Mouse (Mus musculus): ENCODE data around the gene Kif14. TPM values are rescaled to one million over a fixed set of nuclear protein-coding genes. Genes with fewer than 3 reads are reported as not detected.
"Not testable (repeated sequence)": the region's sequence is repeated elsewhere in the genome, so short reads cannot be mapped to it uniquely, and the experiment has no call there.

Gene Kif14
- total RNA-seq, 2 experiments from 2014 or later: 0.12 to 0.20 TPM

DNA sequence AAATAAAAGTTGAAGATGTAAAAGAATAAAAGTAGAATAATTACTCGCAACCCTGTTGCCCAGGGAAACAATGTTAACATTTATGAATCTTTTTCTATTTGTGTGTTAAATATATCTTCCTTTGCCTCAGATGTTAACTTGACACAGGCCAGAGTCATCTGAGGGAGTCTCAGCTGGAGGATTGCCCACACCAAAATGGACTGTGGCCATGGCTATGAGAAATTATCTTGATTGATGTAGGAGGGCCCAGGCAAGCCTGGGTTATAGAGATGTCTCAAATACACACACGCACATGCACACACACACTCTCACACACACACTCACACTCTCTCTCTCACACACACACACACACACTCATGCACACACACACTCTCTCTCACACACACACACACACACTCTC is 80.9 kb downstream of the Kif14 start:
- DNase-seq (ENCODE audit: low spot score in 2 of 2): no peak
- no peak for TF ChIP-seq CTCF (conservative IDR thresholded peaks at IDR 0.05)
- Histone ChIP-seq H3K4me3 (no peak overlapping the region), H3K27ac (no peak overlapping the region)

DNA sequence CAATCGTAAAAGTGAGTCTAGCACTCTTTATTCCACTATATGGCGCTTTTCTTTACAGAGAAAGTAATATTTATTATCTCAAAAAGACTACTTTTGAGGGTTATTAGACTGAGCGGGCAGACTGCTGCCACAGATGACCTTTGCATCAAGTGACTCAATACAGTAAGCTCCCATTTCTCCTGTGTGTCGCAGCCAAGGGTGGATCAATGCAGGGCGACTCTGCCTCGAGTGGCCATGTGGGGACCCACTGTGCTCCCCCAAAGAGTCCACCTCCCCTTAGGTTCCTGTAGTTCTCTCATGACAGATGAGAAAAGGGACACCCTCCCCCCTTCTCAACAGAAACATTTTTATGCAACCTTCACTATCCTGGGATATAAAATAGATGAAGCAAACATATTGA is 84.1 kb downstream of the Kif14 start:
- H3K4me3 ChIP-seq: no peak overlapping the region
- no peak for TF ChIP-seq CTCF (conservative IDR thresholded peaks at IDR 0.05)
- no peak overlapping the region for H3K27ac ChIP-seq
- no peak for DNase-seq (ENCODE audit: low spot score in 2 of 2)

DNA sequence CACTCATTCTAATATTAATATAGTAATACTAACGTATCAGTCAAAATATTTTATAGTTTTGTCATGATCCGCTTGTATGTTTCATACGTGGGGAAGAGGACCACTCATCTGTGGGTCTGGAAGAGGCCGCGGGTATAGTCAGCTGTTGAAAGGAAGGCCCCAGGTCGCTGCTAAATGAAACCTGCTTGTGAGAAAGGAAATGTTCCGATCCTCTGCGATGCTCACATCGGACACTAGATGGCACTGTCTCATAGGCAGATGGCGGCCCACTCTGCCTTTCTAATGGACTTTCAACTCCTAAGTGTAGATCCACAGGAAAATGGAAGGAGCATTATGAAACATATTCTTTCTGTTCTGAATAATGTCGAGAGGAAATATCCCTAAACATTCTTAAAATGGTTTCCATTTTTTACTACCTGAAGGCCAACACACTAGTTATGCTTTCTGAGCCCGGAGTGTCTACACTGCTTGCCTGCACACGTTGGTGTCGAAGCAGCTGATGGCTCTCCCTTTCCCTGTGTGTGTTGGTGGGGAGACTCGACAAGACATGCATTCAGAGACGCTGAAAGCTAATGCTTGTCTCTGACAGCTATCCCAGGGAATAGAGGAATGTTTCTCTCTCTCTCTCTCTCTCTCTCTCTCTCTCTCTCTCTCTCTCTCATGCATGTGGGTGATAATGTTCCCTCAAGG is 84.9 kb downstream of the Kif14 start:
- no peak overlapping the region for H3K4me3 ChIP-seq

DNA sequence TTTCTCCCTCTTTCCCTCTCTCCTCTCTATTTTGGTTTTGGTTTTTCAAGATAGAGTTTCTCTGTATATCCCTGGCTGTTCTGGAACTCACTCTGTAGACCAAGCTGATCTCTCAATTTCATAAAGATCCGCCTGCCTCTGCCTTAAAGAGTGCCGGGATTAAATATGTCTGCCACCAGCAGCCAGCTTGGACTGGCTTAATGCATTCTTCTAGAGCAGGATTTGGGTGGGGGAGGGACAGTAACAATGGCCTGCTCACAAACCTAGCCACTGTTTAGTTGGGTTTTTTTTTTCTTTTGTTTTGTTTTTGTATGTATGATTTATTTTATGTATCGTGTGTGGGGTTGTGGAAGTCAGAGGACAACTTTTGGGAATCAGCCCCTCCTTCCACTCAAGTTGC is 88.5 kb downstream of the Kif14 start:
- no peak for TF ChIP-seq CTCF (conservative IDR thresholded peaks at IDR 0.05)
- DNase-seq (ENCODE audit: low spot score in 2 of 2): no peak
- no peak overlapping the region for H3K4me3 ChIP-seq
- no peak overlapping the region for H3K27ac ChIP-seq

More for the DNA sequence above, 84.9 kb downstream of the Kif14 start:
- H3K27ac ChIP-seq: peak overlapping the region; percentile 83
- TF ChIP-seq CTCF (conservative IDR thresholded peaks at IDR 0.05): peak; percentile 96
- DNase-seq (ENCODE audit: low spot score in 2 of 2): peak; percentile 84 to 88

DNA sequence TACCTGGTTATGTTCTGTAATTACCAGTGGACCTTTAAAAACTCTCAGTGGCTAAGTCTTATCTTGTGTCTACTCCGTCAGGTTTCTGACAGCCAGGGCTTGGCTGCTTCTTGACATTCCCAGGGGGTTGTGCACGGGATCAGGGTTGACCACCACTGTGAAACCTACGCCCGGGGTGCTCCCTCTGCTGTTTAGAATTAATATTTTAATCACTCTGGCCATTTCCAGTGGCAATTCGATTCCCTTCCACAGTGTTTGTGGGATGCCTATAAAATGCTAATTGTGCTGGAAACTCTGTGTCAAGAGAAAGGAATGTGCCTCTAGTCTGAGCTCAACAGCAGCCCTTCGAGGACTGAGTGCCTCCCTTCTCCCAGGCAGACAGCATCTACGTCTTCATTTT is 89.7 kb downstream of the Kif14 start:
- peak; percentile 53 for TF ChIP-seq CTCF (conservative IDR thresholded peaks at IDR 0.05)
- Histone ChIP-seq H3K27ac (peak overlapping the region; percentile 43; the same call in 1 of the 2 replicates), H3K4me3 (0 out of 2 replicates have a peak overlapping the region, but pooled peaks have one; percentile 17)
- DNase-seq (ENCODE audit: low spot score in 2 of 2): no peak

DNA sequence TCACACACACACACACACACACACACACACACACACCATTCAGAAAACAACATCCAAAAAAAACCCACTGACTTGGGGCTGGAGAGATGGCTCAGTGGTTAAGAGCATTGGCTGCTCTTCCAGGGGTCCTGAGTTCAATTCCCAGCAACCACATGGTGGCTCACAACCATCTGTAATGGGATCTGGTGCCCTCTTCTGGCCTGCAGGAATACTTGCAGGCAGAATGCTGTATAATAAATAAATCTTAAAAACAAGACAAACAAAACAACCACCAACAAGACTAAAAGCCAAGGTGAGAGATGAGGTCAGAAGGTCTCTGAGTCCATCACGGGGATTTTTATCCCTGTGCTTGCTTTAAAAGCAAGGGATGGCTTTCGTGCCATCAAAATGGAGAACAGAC is 90.5 kb downstream of the Kif14 start:
- TF ChIP-seq CTCF (conservative IDR thresholded peaks at IDR 0.05): peak; percentile 54
- not testable (repeated sequence) for DNase-seq (ENCODE audit: low spot score in 2 of 2); H3K27ac ChIP-seq; H3K4me3 ChIP-seq

DNA sequence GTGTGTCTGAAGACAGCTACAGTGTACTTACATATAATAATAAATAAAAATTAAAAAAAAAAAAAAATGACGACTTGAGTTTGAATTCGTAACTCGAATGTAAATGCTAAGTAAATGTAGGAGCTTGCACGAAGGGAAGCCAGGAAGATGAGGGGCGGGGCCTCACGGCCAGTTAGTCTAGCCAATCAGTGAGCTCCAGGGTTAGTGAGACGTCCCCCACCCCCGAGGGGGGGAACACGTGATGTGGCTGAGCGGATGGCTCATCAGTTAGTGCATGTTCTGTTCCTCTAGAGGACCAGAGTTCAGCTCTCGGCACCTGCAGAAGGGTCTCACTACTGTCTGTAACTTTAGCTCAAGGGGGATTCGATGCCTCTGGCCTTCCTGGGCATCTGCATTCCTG is 91.3 kb downstream of the Kif14 start:
- DNase-seq (ENCODE audit: low spot score in 2 of 2): no peak
- H3K4me3 ChIP-seq: no peak overlapping the region
- no peak overlapping the region for H3K27ac ChIP-seq
- TF ChIP-seq CTCF (conservative IDR thresholded peaks at IDR 0.05): no peak

DNA sequence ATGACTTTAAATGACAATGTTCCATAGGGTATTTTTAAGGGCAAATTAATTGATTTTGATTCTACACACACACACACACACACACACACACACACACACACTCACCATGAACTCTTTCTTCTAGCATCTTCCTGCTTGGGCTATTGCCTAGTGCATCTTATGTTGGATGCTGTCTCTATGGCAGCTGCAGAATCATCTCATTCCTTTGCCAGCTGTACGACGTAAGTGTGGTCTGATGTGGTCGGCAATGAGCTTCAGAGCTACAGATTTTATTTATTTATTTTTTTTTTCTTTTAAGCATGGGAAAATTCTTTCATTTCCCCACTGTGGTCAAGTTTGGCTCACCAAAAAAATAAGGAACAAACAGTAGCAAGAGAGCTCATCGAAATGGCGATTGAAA is 92.6 kb downstream of the Kif14 start:
- TF ChIP-seq CTCF (conservative IDR thresholded peaks at IDR 0.05): no peak
- Histone ChIP-seq H3K4me3 (no peak overlapping the region), H3K27ac (no peak overlapping the region)
- no peak for DNase-seq (ENCODE audit: low spot score in 2 of 2)

DNA sequence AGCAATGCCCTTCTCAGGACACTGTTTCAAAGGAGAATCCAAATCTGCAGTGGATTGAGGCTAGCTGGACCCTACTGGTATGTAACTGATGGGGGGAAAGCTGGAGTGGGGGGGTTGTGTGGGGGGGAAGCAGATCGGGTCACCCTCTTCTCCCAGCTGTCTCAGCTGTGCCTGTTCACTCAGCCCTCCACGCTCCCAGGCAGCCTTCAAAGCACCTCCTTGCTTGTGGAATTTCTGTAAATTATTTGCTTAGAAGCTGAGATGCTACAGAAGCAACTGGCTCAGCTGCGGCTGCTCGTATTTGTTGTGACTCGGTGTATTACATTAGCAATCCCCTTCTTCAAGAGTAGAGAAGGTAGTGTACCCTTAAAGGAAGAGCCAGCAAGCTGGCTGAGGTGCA is 93.1 kb downstream of the Kif14 start:
- Histone ChIP-seq H3K4me3 (no peak overlapping the region), H3K27ac (no peak overlapping the region)
- no peak for TF ChIP-seq CTCF (conservative IDR thresholded peaks at IDR 0.05)
- DNase-seq (ENCODE audit: low spot score in 2 of 2): no peak

DNA sequence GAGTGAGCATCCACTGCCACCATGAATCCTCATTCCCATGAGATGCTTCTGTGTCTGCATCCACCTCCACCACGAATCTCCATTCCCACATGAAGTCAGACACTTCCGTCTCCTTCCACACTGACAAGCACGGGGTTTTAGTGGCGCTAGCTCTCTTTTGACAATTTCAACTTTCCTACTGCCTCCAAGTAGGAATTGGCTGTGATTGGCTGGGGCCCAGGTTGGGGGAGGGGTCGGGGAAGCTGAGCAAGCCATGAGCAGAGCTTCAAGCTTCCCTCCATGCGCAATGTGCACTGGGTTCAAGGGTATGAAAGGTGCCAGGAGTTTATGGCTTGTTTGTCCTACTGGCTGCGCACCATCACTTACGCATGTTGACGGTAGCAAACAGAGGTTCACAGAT is 93.6 kb downstream of the Kif14 start:
- Histone ChIP-seq H3K27ac (no peak overlapping the region), H3K4me3 (no peak overlapping the region)
- TF ChIP-seq CTCF (conservative IDR thresholded peaks at IDR 0.05): no peak
- no peak for DNase-seq (ENCODE audit: low spot score in 2 of 2)

DNA sequence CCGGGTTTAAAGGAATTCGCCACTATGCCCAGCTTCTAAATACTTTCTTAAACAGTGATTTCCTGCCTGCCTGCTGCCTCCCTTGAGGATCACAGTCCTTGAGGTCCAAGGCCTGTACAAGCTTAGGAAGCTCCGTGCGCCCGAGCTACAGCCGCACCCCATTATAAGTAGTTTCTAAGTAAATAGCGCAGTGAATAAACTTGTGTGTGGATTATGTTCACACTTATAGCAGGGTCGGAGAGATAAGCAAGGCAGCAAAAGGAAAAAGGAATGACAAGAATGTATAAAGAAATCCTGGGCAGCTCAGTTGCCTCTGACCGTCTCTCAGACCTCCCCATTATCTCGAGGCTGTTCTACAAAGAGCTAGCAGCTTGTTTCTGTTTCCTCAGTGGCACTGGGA is 95.7 kb downstream of the Kif14 start:
- no peak overlapping the region for H3K27ac ChIP-seq
- no peak for DNase-seq (ENCODE audit: low spot score in 2 of 2)
- no peak overlapping the region for H3K4me3 ChIP-seq
- TF ChIP-seq CTCF (conservative IDR thresholded peaks at IDR 0.05): no peak

DNA sequence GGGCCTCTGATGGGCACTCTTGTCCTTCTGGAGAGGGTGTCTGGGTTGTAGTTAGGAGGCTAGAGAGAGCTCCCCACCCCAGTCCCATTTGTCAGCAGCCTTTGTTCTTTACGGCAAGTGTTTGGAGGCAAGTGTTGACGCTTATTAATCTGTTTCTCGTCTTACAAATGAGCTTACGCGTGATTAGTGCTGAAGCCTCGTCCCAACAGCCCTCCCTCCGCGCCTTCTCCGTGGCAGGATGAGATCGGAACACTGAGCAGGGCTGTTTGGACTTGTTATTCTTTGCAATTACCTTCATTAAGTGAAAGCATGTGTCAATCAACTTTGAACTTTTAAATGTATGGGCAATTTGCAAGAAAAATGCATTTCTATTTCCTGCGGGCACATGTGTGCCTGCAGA is 97.0 kb downstream of the Kif14 start:
- no peak for DNase-seq (ENCODE audit: low spot score in 2 of 2)
- TF ChIP-seq CTCF (conservative IDR thresholded peaks at IDR 0.05): no peak
- H3K27ac ChIP-seq: no peak overlapping the region
- no peak overlapping the region for H3K4me3 ChIP-seq

DNA sequence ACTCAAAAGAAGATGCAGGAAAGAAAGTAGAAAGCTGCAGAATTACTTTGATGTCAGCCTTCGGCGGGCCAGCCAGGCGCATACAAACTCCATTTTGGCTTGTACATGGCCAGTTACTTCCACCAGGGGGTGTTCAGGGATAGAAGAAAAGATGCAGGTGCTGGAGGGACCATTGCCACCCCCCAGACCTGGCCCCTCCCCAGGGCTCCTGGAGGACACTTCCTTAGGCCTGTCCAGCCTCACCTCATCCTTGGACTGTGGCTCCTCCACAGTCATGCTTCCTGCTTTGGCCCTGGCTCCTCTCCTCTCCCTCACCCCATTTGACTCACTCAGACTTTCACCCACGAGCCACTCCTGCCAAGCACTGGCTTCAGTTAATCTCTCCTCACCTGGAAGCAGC is 98.8 kb downstream of the Kif14 start:
- no peak for DNase-seq (ENCODE audit: low spot score in 2 of 2)
- H3K4me3 ChIP-seq: no peak overlapping the region
- TF ChIP-seq CTCF (conservative IDR thresholded peaks at IDR 0.05): peak; percentile 51
- H3K27ac ChIP-seq: no peak overlapping the region

DNA sequence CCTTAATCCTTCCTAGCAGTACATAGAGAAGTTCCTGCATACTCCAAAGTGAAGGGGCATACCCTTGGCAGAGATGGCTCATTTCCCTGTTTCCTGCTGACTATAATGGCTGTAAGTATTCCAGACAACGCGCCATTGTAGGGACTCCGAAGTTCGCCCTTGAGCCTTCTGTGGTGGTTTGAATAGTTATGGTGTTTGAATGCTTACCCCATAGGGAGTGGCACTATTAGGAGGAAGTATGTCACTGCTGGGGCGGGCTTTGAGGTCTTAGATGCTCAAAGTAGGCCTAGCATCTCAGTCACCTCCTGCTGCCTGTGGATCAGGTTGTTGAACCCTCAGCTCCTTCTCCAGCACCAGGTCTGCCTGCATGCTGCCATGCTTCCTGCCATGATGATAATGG is 100.2 kb downstream of the Kif14 start:
- no peak for TF ChIP-seq CTCF (conservative IDR thresholded peaks at IDR 0.05)
- no peak for DNase-seq (ENCODE audit: low spot score in 2 of 2)
- Histone ChIP-seq H3K4me3 (no peak overlapping the region), H3K27ac (no peak overlapping the region)
